Mouse (Mus musculus): Measurements from ENCODE around the gene Tanc1.
"Not testable (repeated sequence)": the region's sequence is repeated elsewhere in the genome, so short reads cannot be mapped to it uniquely, and the experiment has no call there.

The Tanc1 gene

GRCm38 (mm10) chr2:59611831-59612732 lies at the start of gene Tanc1:
Tanc1 (plus strand) TSS chr2:59612042.
- peak; percentile 83 to 90 for DNase-seq

- no peak for DNase-seq
These were observed 49.6 kb upstream of the Tanc1 start for GRCm38 (mm10) chr2:59562215-59562614.

GRCm38 (mm10) chr2:59562696-59563095 lies 49.1 kb upstream of the Tanc1 start:
- DNase-seq: no peak

GRCm38 (mm10) chr2:59564029-59564611 lies 47.7 kb upstream of the Tanc1 start:
- not testable (repeated sequence) for DNase-seq

DNA sequence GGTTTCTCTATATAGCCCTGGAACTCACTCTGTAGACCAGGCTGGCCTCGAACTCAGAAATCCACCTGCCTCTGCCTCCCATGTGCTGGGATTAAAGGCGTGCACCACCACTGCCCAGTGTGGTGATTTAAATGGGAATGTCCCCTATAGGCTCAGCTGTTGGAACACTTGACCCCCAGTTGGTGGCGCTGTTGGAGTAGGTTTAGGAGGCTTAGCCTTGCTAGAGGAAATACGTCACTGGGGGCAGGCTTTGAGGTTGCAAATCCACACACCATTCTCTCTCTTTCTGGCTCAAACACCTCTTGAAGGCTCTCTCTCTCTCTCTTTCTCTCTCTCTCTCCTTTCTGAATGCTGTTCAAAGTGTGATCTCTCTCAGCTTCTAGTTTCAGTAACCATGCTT lies 46.9 kb upstream of the Tanc1 start:
- DNase-seq: peak in 1 of 2 experiments; percentile 11

DNA sequence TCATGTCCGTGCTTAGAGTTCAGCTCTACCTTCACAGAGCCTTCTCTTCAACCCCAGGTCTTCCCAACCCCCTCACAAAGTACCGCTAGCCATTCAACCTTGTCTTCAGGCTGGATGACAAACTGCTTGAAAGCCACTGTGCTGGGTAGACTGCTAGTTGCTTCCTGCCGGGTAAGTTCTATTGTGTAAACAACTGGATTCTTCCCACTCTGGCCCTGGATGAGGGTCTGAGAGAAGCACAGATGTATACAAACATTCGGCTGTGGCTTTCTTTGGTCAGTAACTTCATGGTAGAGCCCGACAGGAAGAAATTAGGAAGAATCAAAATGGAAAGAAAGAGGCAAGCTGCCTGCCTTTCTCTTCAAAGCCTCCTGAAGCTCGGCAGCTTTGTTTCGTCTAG lies 30.9 kb upstream of the Tanc1 start:
- no peak for DNase-seq

- DNase-seq: no peak
These were observed 27.9 kb upstream of the Tanc1 start for GRCm38 (mm10) chr2:59583961-59584360.

- no peak for DNase-seq
These were observed 24.3 kb upstream of the Tanc1 start for GRCm38 (mm10) chr2:59587387-59588095.

DNA sequence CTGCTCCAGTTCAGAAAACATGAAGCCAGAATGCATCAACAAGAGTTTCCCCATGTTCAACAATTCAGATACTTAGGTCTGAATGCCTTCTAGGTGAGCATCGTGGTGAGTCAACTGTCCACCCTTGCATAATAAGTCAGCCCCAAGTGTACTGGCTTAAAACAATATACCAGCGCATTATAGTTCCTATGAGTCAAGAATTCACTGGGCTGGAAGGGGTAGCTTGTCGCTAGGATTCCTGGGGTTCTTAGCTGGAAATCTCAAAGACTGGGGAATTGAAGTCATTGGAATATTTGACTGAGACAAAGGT lies 23.8 kb upstream of the Tanc1 start:
- DNase-seq: no peak

- no peak for DNase-seq
These were observed 18.4 kb upstream of the Tanc1 start for GRCm38 (mm10) chr2:59593341-59593902.

DNA sequence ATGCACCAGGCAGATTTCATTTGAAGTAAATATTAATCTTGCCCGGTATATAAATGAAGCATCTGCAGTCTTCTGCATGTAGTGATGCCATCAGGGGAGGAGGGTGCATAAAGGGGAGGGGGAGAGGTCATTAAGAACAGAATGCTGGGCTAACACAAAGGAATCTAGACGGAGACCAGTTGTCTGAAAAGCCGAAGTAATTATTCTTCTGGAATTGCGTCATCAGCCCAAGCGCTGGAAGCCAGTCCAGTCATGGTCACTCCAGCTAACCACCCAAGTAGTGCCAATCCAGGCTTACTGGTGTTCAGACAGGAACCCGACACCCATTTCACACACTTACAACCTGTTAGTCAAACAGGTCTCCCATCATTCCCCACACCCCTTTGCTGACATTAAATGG lies 17.7 kb upstream of the Tanc1 start:
- DNase-seq: no peak

GRCm38 (mm10) chr2:59596545-59596944 lies 15.3 kb upstream of the Tanc1 start:
- no peak for DNase-seq

DNA sequence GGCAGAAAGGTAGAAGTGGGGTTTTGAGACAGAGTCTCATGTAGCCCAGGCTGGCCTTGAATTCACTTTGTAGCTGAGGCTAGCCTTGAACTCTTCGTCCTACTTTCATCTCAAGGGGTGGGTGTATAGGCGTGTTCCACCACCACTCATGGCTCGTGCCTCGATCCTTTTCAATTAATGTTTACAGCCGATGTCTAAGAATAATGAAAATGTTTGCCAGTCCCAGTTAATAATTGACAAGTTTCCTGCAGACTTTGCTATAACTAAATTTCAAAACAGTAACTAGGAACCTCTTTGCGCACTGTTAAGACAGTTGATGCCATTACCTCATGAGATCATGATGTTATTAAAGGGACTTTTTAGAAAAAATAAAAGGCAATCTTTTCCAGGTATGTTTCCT lies 13.6 kb upstream of the Tanc1 start:
- no peak for DNase-seq

DNA sequence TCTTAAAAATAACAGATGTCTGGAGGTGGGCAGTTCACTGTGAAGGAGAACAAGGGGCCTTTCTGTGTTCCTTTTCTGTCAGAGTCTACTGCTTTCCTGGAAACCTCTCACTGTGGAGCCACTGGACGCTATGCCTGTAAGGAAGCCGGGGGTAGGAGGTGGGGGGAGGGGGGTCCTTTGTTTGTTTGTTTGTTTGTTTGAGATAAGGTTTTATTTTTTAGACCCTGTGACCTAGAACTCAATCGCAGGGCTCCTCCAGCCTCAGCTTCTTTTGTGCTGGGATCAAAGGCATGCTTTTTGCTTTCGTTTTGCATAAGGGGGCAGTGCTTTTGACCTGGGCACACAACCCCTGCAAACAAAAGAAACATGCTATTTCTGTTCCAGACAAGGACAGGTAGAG lies 12.9 kb upstream of the Tanc1 start:
- DNase-seq: no peak

- peak; percentile 62 to 63 for DNase-seq
These were observed 12.3 kb upstream of the Tanc1 start for GRCm38 (mm10) chr2:59599338-59600111.

DNA sequence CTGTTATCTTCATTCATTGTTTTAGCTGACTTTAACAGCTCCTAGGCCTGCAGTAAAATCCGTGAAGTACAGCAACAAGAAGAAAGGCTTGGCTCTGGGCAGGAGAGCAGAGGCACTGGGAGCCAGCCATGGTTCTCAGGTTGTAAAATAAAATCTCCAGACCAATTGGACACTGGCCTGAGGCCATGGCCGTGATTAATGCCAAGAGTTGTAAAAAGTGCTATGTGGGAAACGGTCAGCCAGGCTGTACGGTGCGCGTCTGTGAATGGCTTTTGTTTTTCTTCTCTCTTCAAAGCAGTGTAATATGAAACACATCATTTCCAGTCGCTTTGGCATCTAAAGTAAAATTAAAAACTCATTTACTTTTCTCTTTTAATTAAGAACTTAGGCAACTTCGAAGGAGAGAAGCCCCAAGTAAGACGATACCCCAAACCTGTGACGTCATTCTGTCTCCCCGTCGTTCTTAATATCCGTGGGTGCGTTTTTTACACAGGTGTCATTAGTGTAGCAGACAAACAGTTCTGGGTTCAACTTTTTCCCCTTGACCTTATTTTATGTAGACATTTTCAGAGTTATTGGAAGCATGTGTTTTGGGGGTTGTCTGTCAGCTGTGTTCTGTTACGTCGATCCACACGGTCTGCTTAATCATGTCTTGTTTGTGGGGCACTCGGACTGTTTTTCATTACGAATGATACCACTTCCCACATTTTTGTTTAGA lies 11.6 kb upstream of the Tanc1 start:
- DNase-seq: peak; percentile 79 to 86

- DNase-seq: peak; percentile 78 to 90
These were observed 10.9 kb upstream of the Tanc1 start for GRCm38 (mm10) chr2:59600980-59601379.

GRCm38 (mm10) chr2:59601452-59601851 lies 10.4 kb upstream of the Tanc1 start:
- peak; percentile 29 to 39 for DNase-seq

- DNase-seq: no peak
These were observed 2.9 kb upstream of the Tanc1 start for GRCm38 (mm10) chr2:59608958-59609357.

DNA sequence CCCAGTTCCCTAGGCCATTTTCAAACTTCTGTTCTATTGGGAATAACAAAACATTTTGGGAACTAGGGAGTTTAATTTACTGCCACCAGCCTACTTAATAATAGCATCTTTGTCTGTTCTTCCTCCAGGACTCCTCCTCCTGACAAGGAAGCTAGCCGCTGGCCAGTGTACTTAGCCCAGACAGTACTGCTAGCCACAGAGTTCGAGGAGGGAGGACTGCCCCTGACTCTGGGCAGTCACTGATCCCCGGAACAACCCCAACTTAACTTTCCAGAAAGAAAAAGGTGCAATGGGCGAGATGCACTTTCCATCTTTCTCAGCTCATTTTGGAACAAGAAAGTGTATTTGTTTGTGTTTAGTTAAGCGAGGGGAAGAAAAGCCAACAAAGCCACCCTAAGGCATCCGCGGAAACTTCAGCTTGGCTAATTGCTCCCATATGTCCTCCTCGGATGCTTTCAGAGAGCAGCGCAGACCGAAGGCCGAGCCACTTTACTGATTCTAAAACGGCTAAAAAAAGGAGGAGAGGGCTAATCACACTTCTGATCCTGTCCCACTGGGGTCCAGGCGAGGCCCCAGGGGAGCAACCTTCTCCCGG lies 529 bp upstream of the Tanc1 start:
- no peak for DNase-seq

DNA sequence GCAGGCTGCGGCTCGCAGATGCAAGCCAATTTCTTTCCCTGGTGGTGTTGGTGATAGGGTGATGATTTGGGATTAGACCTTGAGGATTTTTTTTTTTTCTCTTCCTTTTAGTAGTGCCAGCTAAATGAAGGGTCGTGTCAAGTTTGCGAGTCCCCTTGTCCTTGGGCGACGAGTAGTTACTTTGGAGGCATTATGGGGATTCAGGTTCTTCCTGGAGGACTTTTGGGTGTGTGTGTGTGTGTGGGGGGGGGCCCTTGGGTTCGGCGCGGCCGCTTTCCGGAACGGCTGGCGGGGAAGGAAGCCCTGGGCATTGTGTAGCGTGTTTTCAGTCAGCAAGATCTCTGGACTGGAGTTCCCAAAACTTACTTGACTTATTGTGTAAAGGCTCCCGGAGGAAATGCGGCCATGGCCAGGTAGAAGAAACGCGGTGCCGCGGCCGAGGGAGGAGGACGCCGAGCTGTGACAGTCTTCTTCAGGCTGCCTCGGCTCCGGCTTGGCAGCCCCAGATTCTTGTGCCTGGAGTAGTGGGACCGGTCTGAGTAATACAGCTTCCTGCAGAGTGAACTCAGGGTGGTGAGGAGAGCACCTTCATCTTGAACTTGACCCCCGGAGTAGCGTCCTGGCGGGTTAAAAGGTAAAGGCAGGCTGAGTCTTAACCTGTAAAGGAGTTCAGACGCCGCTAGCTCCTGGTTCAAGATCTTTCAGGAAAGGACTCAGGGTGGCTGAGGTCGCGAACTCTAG lies 1.1 kb downstream of the Tanc1 start:
- DNase-seq: peak; percentile 41 to 55
